4 mouse cellular contexts compared by ENCODE assay signal in genomic region chr17:6286169-6286568, GRCm38 (mm10). TPM values are rescaled to one million over a fixed set of nuclear protein-coding genes. Genes with fewer than 3 reads are reported as not detected.
DNase-seq lines count a peak whose midpoint lies in the region; ATAC-seq and TF ChIP-seq lines count a peak whose summit lies in the region.
"Not testable (repeated sequence)": the region's sequence is repeated elsewhere in the genome, so short reads cannot be mapped to it uniquely, and the experiment has no call there.
"Had no signal": no experiment of that assay in that cellular context is flagged by ENCODE, and none has a peak within 500 bp of the region (broad histone marks: within the 10 kb centered on the region; RNA-seq: fewer than 3 reads in every experiment).

No protein-coding gene starts in this region.

- not testable (repeated sequence) for H3K36me3 ChIP-seq in stomach, embryonic 15.5 days; stomach, postnatal 0 days (ENCODE audit: control insufficient read depth, insufficient read depth, low read length)

- not testable (repeated sequence) for H3K4me2 ChIP-seq in stomach, embryonic 15.5 days; stomach, postnatal 0 days (replicated peaks; ENCODE audit: low read depth)

- H3K4me1 ChIP-seq in stomach, embryonic 15.5 days; stomach, postnatal 0 days (replicated peaks; ENCODE audit: control insufficient read depth, insufficient read depth): not testable (repeated sequence)

- TF ChIP-seq EP300 in stomach, postnatal 0 days (optimal IDR thresholded peaks at IDR 0.05) = not testable (repeated sequence)

- DNase-seq in heart, adult 11 months = peak; percentile 54
- not testable (repeated sequence) for DNase-seq in stomach, postnatal 0 days (ENCODE audit: low spot score)

- not testable (repeated sequence) for H3K27ac ChIP-seq in stomach, embryonic 15.5 days; stomach, postnatal 0 days (replicated peaks)

- H3K4me3 ChIP-seq in stomach, embryonic 15.5 days (replicated peaks); stomach, postnatal 0 days (ENCODE audit: low read depth, low read length): not testable (repeated sequence)

- H3K9ac ChIP-seq in stomach, embryonic 15.5 days; stomach, postnatal 0 days (ENCODE audit: low read length): not testable (repeated sequence)

- WGBS in stomach, embryonic 15.5 days = 87% methylated on average over 5 of the region's 5 CpGs
- 85% methylated on average over 5 of the region's 5 CpGs for WGBS in stomach, postnatal 0 days

- peak; percentile 35; the same call in 1 of the 2 replicates for ATAC-seq in stomach, embryonic 15.5 days (ENCODE audit: insufficient read depth, low FRiP score, low read depth)
- peak; percentile 54; the same call in 1 of the 2 replicates for ATAC-seq in stomach, postnatal 0 days (ENCODE audit: low FRiP score, low TSS enrichment)

- not testable (repeated sequence) for H3K9me3 ChIP-seq in stomach, embryonic 15.5 days; stomach, postnatal 0 days (ENCODE audit: control insufficient read depth, low read length)

- not testable (repeated sequence) for H3K27me3 ChIP-seq in stomach, embryonic 15.5 days (replicated peaks); stomach, postnatal 0 days (ENCODE audit: control insufficient read depth, insufficient read depth, low read length)

- TF ChIP-seq CTCF in stomach, postnatal 0 days (IDR thresholded peaks at IDR 0.05; ENCODE audit: low read depth) = not testable (repeated sequence)

RNA-seq across cellular contexts. Expression of gene Tmem181a, which starts 29.5 kb away (rescaled TPM):
- polyA plus RNA-seq in stomach, embryonic 15.5 days (2015; fragmentation: Nextera tagmentation; extraction: Ambion mirVana) = 20.7 and 22.3 TPM in 2 replicates
- polyA plus RNA-seq in stomach, postnatal 0 days (2015; fragmentation: Nextera tagmentation; extraction: Ambion mirVana) = 18.3 and 18.5 TPM in 2 replicates
- polyA plus RNA-seq: G1E had no signal

RNA-seq across cellular contexts. Expression of gene Dynlt1a, which starts 31.1 kb away (rescaled TPM):
- polyA plus RNA-seq in stomach, embryonic 15.5 days (2015; fragmentation: Nextera tagmentation; extraction: Ambion mirVana) = 13.6 and 16.0 TPM in 2 replicates
- 5.9 and 6.3 TPM in 2 replicates for polyA plus RNA-seq in stomach, postnatal 0 days (2015; fragmentation: Nextera tagmentation; extraction: Ambion mirVana)
